Mouse (Mus musculus): ENCODE results near the gene Mpl. TPM values are rescaled to one million over a fixed set of nuclear protein-coding genes. Genes with fewer than 3 reads are reported as not detected.

Mpl gene
- polyA plus RNA-seq, 1 experiment from 2014 or later, result 0.64 TPM

DNA sequence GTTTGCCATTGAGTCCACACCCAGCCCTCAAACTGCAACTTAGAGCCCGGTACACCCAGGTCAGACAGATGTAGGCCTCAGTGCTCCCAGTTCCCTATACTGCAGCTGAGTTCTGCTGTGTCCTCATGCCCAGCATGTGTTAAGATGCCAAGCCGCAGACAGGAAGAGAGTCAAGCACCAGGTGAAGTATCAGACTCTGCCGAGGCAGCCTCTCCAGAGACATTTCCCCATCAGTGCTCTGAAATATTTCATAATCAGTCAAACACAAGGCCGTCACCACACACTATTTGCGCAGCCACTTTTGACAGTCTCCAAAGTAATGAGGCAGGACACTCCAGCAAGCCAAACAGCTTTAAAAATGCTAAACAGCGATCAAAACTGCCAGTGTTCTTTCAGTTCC lies 58.9 kb downstream of the Mpl start:
- ATAC-seq (ENCODE audit: insufficient number of reproducible peaks, insufficient read depth, low FRiP score, low TSS enrichment), result no peak
- Histone ChIP-seq H3K9ac (no peak overlapping the region), H3K4me1 (no peaks in the 10 kb centered on the region), H3K36me3 (peaks cover 93% of the 10 kb centered on the region), H3K4me3 (no peak overlapping the region), H3K4me2 (replicated peaks) (no peak overlapping the region), H3K9me3 (no peaks in the 10 kb centered on the region), H3K27ac (no peak overlapping the region), H3K27me3 (no peaks in the 10 kb centered on the region)
- WGBS, result 92% methylated on average over 6 of the region's 6 CpGs

DNA sequence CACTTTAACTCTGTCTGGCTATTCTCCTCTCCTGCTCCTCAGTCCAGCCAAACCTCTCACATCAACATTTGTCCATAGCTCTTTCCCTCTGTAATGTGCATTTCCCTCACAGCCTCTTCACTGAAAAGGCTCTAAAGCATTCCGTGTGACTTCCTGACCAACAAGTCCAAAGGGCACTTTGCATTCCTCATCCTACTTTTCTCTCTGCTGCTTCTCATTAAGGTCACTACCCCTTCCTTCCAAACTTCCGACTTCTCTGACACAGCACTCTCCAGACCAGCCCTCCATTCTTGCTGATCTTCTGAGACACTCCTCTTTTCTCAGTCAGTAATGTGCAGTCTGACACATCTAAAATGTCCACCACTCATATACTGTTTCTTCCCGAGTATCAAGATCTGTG lies 60.9 kb downstream of the Mpl start:
- Histone ChIP-seq H3K27me3 (no peaks in the 10 kb centered on the region), H3K36me3 (peaks cover 93% of the 10 kb centered on the region)
- ATAC-seq (ENCODE audit: insufficient number of reproducible peaks, insufficient read depth, low FRiP score, low TSS enrichment), result no peak

DNA sequence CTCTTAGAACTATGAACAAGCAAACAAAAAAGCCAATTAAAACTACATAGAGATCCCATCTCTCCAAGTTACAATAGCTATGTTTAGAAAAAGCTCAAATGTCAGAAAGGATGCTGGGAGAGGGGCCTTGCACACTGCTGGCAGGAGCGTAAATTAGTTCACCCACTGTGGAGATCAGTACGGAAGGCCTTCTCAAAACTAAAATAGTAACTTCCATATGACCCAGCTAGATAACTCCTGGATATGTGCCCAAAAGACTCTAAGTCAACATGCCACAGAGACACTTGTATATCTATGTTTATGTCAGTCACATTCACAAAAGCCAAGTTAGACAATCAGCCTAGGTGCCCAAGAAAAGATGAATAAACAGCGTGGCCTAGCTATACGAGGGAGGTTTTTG lies 62.0 kb downstream of the Mpl start:
- no peak for ATAC-seq (ENCODE audit: insufficient number of reproducible peaks, insufficient read depth, low FRiP score, low TSS enrichment)
- H3K9ac ChIP-seq, result no peak overlapping the region
- no peak overlapping the region for H3K4me2 ChIP-seq (replicated peaks)
- no peak overlapping the region for H3K4me3 ChIP-seq
- WGBS, result 86% methylated on average over 4 of the region's 4 CpGs
- no peaks in the 10 kb centered on the region for H3K4me1 ChIP-seq
- H3K36me3 ChIP-seq, result peaks cover 94% of the 10 kb centered on the region
- H3K9me3 ChIP-seq, result no peaks in the 10 kb centered on the region
- no peak overlapping the region for H3K27ac ChIP-seq
- no peaks in the 10 kb centered on the region for H3K27me3 ChIP-seq

More for the DNA sequence above, 60.9 kb downstream of the Mpl start:
- Histone ChIP-seq H3K27ac (no peak overlapping the region), H3K4me2 (replicated peaks) (no peak overlapping the region), H3K9ac (no peak overlapping the region), H3K9me3 (no peaks in the 10 kb centered on the region), H3K4me3 (no peak overlapping the region), H3K4me1 (no peaks in the 10 kb centered on the region)
- 71% methylated on average over 3 of the region's 3 CpGs for WGBS

DNA sequence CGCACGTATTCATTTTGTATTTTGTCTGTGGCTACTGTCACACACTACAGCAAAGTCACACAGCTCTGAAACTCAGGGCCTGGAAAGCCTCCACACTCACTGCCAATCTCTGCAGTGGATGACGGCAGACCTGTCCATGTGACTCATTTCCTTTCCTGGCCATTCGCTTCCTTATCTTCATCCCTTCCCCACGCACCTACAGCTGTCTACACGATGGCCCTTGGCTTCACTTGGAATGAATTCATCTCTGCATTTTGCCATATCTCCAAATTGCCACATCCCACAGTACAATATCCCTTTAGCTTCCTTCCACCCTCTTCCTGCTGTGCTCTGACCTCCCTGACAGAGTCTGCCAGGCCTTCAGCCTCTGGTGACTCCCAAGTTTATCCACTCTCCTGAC lies 62.8 kb downstream of the Mpl start:
- ATAC-seq (ENCODE audit: insufficient number of reproducible peaks, insufficient read depth, low FRiP score, low TSS enrichment), result no peak
- Histone ChIP-seq H3K36me3 (peaks cover 94% of the 10 kb centered on the region), H3K4me1 (no peaks in the 10 kb centered on the region), H3K4me2 (replicated peaks) (no peak overlapping the region), H3K4me3 (no peak overlapping the region), H3K27me3 (no peaks in the 10 kb centered on the region), H3K9me3 (no peaks in the 10 kb centered on the region), H3K27ac (no peak overlapping the region), H3K9ac (no peak overlapping the region)
- WGBS, result 88% methylated on average over 6 of the region's 6 CpGs

Other genes with a start within 250 kb of the Mpl start
- gene Ptprf, start 166.1 kb downstream of the Mpl start, polyA plus RNA-seq (2016; fragmentation: Nextera tagmentation; extraction: Ambion mirVana), result 90.7 and 98.6 TPM in 2 replicates
- 11.1 and 11.3 TPM in 2 replicates for gene Szt2, start 48.2 kb downstream of the Mpl start, polyA plus RNA-seq (2016; fragmentation: Nextera tagmentation; extraction: Ambion mirVana)
- 125 TPM in 2 replicates for gene Med8, start 48.2 kb downstream of the Mpl start, polyA plus RNA-seq (2016; fragmentation: Nextera tagmentation; extraction: Ambion mirVana)
- 48.4 and 50.3 TPM in 2 replicates for gene Elovl1, start 29.4 kb downstream of the Mpl start, polyA plus RNA-seq (2016; fragmentation: Nextera tagmentation; extraction: Ambion mirVana)
- 250 and 253 TPM in 2 replicates for gene Cdc20, start 20.2 kb downstream of the Mpl start, polyA plus RNA-seq (2016; fragmentation: Nextera tagmentation; extraction: Ambion mirVana)
- gene Tie1, start 32.5 kb upstream of the Mpl start, polyA plus RNA-seq (2016; fragmentation: Nextera tagmentation; extraction: Ambion mirVana), result 23.3 and 25.5 TPM in 2 replicates
- gene 2610528J11Rik, start 69.5 kb upstream of the Mpl start, polyA plus RNA-seq (2016; fragmentation: Nextera tagmentation; extraction: Ambion mirVana), result 1.8 TPM in 2 replicates
- 0.80 and 0.87 TPM in 2 replicates for gene Tmem125, start 86.5 kb upstream of the Mpl start, polyA plus RNA-seq (2016; fragmentation: Nextera tagmentation; extraction: Ambion mirVana)
- 0.41 and 0.46 TPM in 2 replicates for gene Cfap57, start 163.3 kb upstream of the Mpl start, polyA plus RNA-seq (2016; fragmentation: Nextera tagmentation; extraction: Ambion mirVana)
- gene Ebna1bp2, start 163.3 kb upstream of the Mpl start, polyA plus RNA-seq (2016; fragmentation: Nextera tagmentation; extraction: Ambion mirVana), result 154 and 165 TPM in 2 replicates
- gene Olfr62, start 201.4 kb upstream of the Mpl start, polyA plus RNA-seq (2016; fragmentation: Nextera tagmentation; extraction: Ambion mirVana), result not detected in 2 replicates
- 0.05 and 0.20 TPM in 2 replicates for gene Olfr1342, start 235.2 kb upstream of the Mpl start, polyA plus RNA-seq (2016; fragmentation: Nextera tagmentation; extraction: Ambion mirVana)
- gene Olfr1341, start 246.0 kb upstream of the Mpl start, polyA plus RNA-seq (2016; fragmentation: Nextera tagmentation; extraction: Ambion mirVana), result not detected in 2 replicates

Data from embryonic facial prominence, embryonic 12.5 days (tissue).